Mouse (Mus musculus): ENCODE measurements around the gene Snhg11.
"Not testable (repeated sequence)": the region's sequence is repeated elsewhere in the genome, so short reads cannot be mapped to it uniquely, and the experiment has no call there.

Gene Snhg11

GRCm38 (mm10) chr2:158369474-158370172 lies 5.8 kb upstream of the Snhg11 start:
- no peak for DNase-seq

- peak; percentile 60 for DNase-seq
Measured at GRCm38 (mm10) chr2:158370173-158370550, 5.3 kb upstream of the Snhg11 start.

- DNase-seq, result peak; percentile 69
Measured at GRCm38 (mm10) chr2:158373061-158373460, 2.4 kb upstream of the Snhg11 start.

GRCm38 (mm10) chr2:158373516-158373915 lies 1.9 kb upstream of the Snhg11 start:
- DNase-seq, result no peak

GRCm38 (mm10) chr2:158376123-158376687 lies 767 bp downstream of the Snhg11 start:
- DNase-seq, result no peak

GRCm38 (mm10) chr2:158376798-158377197 lies 1.4 kb downstream of the Snhg11 start:
- no peak for DNase-seq

GRCm38 (mm10) chr2:158377811-158378210 lies 2.4 kb downstream of the Snhg11 start:
- DNase-seq, result no peak

GRCm38 (mm10) chr2:158379354-158380078 lies 4.1 kb downstream of the Snhg11 start:
- DNase-seq, result peak; percentile 86

- DNase-seq, result no peak
Measured at GRCm38 (mm10) chr2:158386072-158386471, 10.6 kb downstream of the Snhg11 start.

- DNase-seq, result no peak
Measured at GRCm38 (mm10) chr2:158389421-158389820, 14.0 kb downstream of the Snhg11 start.

GRCm38 (mm10) chr2:158396369-158396768 lies 20.9 kb downstream of the Snhg11 start:
- no peak for DNase-seq

- not testable (repeated sequence) for DNase-seq
Measured at GRCm38 (mm10) chr2:158397140-158397539, 21.7 kb downstream of the Snhg11 start.

GRCm38 (mm10) chr2:158402915-158403314 lies 27.5 kb downstream of the Snhg11 start:
- DNase-seq, result no peak

GRCm38 (mm10) chr2:158408997-158409594 lies 33.7 kb downstream of the Snhg11 start:
- no peak for DNase-seq

- DNase-seq, result peak; percentile 99
Measured at GRCm38 (mm10) chr2:158409595-158410021, 34.2 kb downstream of the Snhg11 start, which contains the start of gene Ralgapb. Ralgapb (plus strand) TSS chr2:158409848.

GRCm38 (mm10) chr2:158410022-158411014 lies 34.9 kb downstream of the Snhg11 start:
- peak; percentile 25 for DNase-seq

GRCm38 (mm10) chr2:158413240-158413639 lies 37.8 kb downstream of the Snhg11 start:
- no peak for DNase-seq

GRCm38 (mm10) chr2:158415826-158416225 lies 40.4 kb downstream of the Snhg11 start:
- no peak for DNase-seq

- DNase-seq, result no peak
Measured at GRCm38 (mm10) chr2:158418663-158419062, 43.2 kb downstream of the Snhg11 start.

Data from kidney, adult 9 months (tissue).